Mouse (Mus musculus): Measurements from ENCODE around the gene Fam160a1. TPM values are rescaled to one million over a fixed set of nuclear protein-coding genes. Genes with fewer than 3 reads are reported as not detected.
A peak's percentile ranks its signal among the peaks of the same experiment; 100 is the strongest.

The Fam160a1 gene
- polyA plus RNA-seq, 1 experiment = 1.3 TPM

GRCm38 (mm10) chr3:85661926-85662813 lies 154.9 kb downstream of the Fam160a1 start:
- WGBS = 81% methylated on average over 10 of the region's 10 CpGs
- no peak for DNase-seq
- no peak for TF ChIP-seq CTCF (IDR thresholded peaks at IDR 0.05; ENCODE audit: borderline replicate concordance, insufficient read depth, low read depth, low read length)
- TF ChIP-seq POLR2A (IDR thresholded peaks at IDR 0.05; ENCODE audit: borderline replicate concordance, insufficient read depth, low read length) = no peak
- no peak overlapping the region for H3K4me3 ChIP-seq (replicated peaks; ENCODE audit: insufficient read depth, low read depth, low read length)
- no peaks in the 10 kb centered on the region for H3K27me3 ChIP-seq (ENCODE audit: control insufficient read depth, insufficient read depth, low read length)
- H3K4me1 ChIP-seq (ENCODE audit: control insufficient read depth, insufficient read depth, low read length) = peaks cover 18% of the 10 kb centered on the region
- H3K27ac ChIP-seq (ENCODE audit: insufficient read depth, low read length) = no peak overlapping the region

GRCm38 (mm10) chr3:85659681-85660080 lies 157.4 kb downstream of the Fam160a1 start:
- WGBS = 75% methylated on average over 7 of the region's 7 CpGs
- Histone ChIP-seq H3K27ac (ENCODE audit: insufficient read depth, low read length) (no peak overlapping the region), H3K4me3 (replicated peaks; ENCODE audit: insufficient read depth, low read depth, low read length) (no peak overlapping the region), H3K27me3 (ENCODE audit: control insufficient read depth, insufficient read depth, low read length) (no peaks in the 10 kb centered on the region), H3K4me1 (ENCODE audit: control insufficient read depth, insufficient read depth, low read length) (peaks cover 12% of the 10 kb centered on the region)
- TF ChIP-seq POLR2A (IDR thresholded peaks at IDR 0.05; ENCODE audit: borderline replicate concordance, insufficient read depth, low read length) (no peak), CTCF (IDR thresholded peaks at IDR 0.05; ENCODE audit: borderline replicate concordance, insufficient read depth, low read depth, low read length) (no peak)
- DNase-seq = peak; percentile 53 to 72

- H3K27me3 ChIP-seq (ENCODE audit: control insufficient read depth, insufficient read depth, low read length) = no peaks in the 10 kb centered on the region
- H3K27ac ChIP-seq (ENCODE audit: insufficient read depth, low read length) = no peak overlapping the region
- TF ChIP-seq CTCF (IDR thresholded peaks at IDR 0.05; ENCODE audit: borderline replicate concordance, insufficient read depth, low read depth, low read length) (no peak), POLR2A (IDR thresholded peaks at IDR 0.05; ENCODE audit: borderline replicate concordance, insufficient read depth, low read length) (no peak)
- H3K4me3 ChIP-seq (replicated peaks; ENCODE audit: insufficient read depth, low read depth, low read length) = no peak overlapping the region
- H3K4me1 ChIP-seq (ENCODE audit: control insufficient read depth, insufficient read depth, low read length) = peaks cover 6% of the 10 kb centered on the region
- WGBS = 51% methylated on average over 3 of the region's 3 CpGs
- peak in 1 of 2 experiments; percentile 63 for DNase-seq
Measured at GRCm38 (mm10) chr3:85655538-85655937, 161.6 kb downstream of the Fam160a1 start.

GRCm38 (mm10) chr3:85652727-85653665 lies 164.1 kb downstream of the Fam160a1 start:
- no peak overlapping the region for H3K4me3 ChIP-seq (replicated peaks; ENCODE audit: insufficient read depth, low read depth, low read length)
- WGBS = 82% methylated on average over 4 of the region's 4 CpGs
- DNase-seq = no peak
- no peaks in the 10 kb centered on the region for H3K27me3 ChIP-seq (ENCODE audit: control insufficient read depth, insufficient read depth, low read length)
- H3K27ac ChIP-seq (ENCODE audit: insufficient read depth, low read length) = no peak overlapping the region
- peaks cover 11% of the 10 kb centered on the region; the same call in 1 of the 2 replicates for H3K4me1 ChIP-seq (ENCODE audit: control insufficient read depth, insufficient read depth, low read length)
- TF ChIP-seq CTCF (IDR thresholded peaks at IDR 0.05; ENCODE audit: borderline replicate concordance, insufficient read depth, low read depth, low read length) (no peak), POLR2A (IDR thresholded peaks at IDR 0.05; ENCODE audit: borderline replicate concordance, insufficient read depth, low read length) (no peak)

GRCm38 (mm10) chr3:85649176-85649575 lies 167.9 kb downstream of the Fam160a1 start:
- no peaks in the 10 kb centered on the region for H3K27me3 ChIP-seq (ENCODE audit: control insufficient read depth, insufficient read depth, low read length)
- peaks cover 11% of the 10 kb centered on the region; the same call in 1 of the 2 replicates for H3K4me1 ChIP-seq (ENCODE audit: control insufficient read depth, insufficient read depth, low read length)
- H3K4me3 ChIP-seq (replicated peaks; ENCODE audit: insufficient read depth, low read depth, low read length) = no peak overlapping the region
- no peak for TF ChIP-seq POLR2A (IDR thresholded peaks at IDR 0.05; ENCODE audit: borderline replicate concordance, insufficient read depth, low read length)
- peak; percentile 14; the same call in 1 of the 2 replicates for TF ChIP-seq CTCF (IDR thresholded peaks at IDR 0.05; ENCODE audit: borderline replicate concordance, insufficient read depth, low read depth, low read length)
- 0 out of 2 replicates have a peak overlapping the region, but pooled peaks have one; percentile 3 for H3K27ac ChIP-seq (ENCODE audit: insufficient read depth, low read length)
- peak; percentile 72 to 86 for DNase-seq
- WGBS = 16% methylated on average over 4 of the region's 4 CpGs

- Histone ChIP-seq H3K27me3 (ENCODE audit: control insufficient read depth, insufficient read depth, low read length) (no peaks in the 10 kb centered on the region), H3K27ac (ENCODE audit: insufficient read depth, low read length) (no peak overlapping the region), H3K4me1 (ENCODE audit: control insufficient read depth, insufficient read depth, low read length) (peaks cover 11% of the 10 kb centered on the region; the same call in 1 of the 2 replicates), H3K4me3 (replicated peaks; ENCODE audit: insufficient read depth, low read depth, low read length) (no peak overlapping the region)
- no peak for TF ChIP-seq POLR2A (IDR thresholded peaks at IDR 0.05; ENCODE audit: borderline replicate concordance, insufficient read depth, low read length)
- TF ChIP-seq CTCF (IDR thresholded peaks at IDR 0.05; ENCODE audit: borderline replicate concordance, insufficient read depth, low read depth, low read length) = no peak
- 98% methylated on average over 7 of the region's 7 CpGs for WGBS
- no peak for DNase-seq
Measured at GRCm38 (mm10) chr3:85645517-85646004, 171.5 kb downstream of the Fam160a1 start.

- no peak for DNase-seq
- Histone ChIP-seq H3K27ac (ENCODE audit: insufficient read depth, low read length) (no peak overlapping the region), H3K4me3 (replicated peaks; ENCODE audit: insufficient read depth, low read depth, low read length) (no peak overlapping the region), H3K4me1 (ENCODE audit: control insufficient read depth, insufficient read depth, low read length) (peaks cover 9% of the 10 kb centered on the region; the same call in 1 of the 2 replicates), H3K27me3 (ENCODE audit: control insufficient read depth, insufficient read depth, low read length) (no peaks in the 10 kb centered on the region)
- TF ChIP-seq CTCF (IDR thresholded peaks at IDR 0.05; ENCODE audit: borderline replicate concordance, insufficient read depth, low read depth, low read length) (no peak), POLR2A (IDR thresholded peaks at IDR 0.05; ENCODE audit: borderline replicate concordance, insufficient read depth, low read length) (no peak)
- WGBS = 96% methylated on average over 3 of the region's 3 CpGs
Measured at GRCm38 (mm10) chr3:85644814-85645213, 172.3 kb downstream of the Fam160a1 start.

All from cerebellum, adult 2 months (tissue).